Mouse (Mus musculus) limb, embryonic 13.5 days (tissue): Measurements from ENCODE around the gene Abca8a. TPM values are rescaled to one million over a fixed set of nuclear protein-coding genes. Genes with fewer than 3 reads are reported as not detected.
"Not testable (repeated sequence)": the region's sequence is repeated elsewhere in the genome, so short reads cannot be mapped to it uniquely, and the experiment has no call there.

ENCODE experiments used
- ATAC-seq: fragments of 200-750 bp; cut with Nextera tagmentation; 2 replicates; pipeline ENCODE4 v1.8.0; 2017; ENCODE audit warnings: low read depth, moderate number of reproducible peaks, moderate TSS enrichment; ENCODE audit not compliant: low FRiP score
- H3K27ac ChIP-seq: fragments of 300-500 bp; sonication (generic); 2 replicates; pipeline ENCODE4 v1.5.1; 2015; ENCODE audit warnings: inconsistent platforms, mild to moderate bottlenecking, moderate library complexity
- H3K27me3 ChIP-seq: fragments of 300-500 bp; sonication (generic); 2 replicates; pipeline ENCODE4 v1.6.1; 2015; ENCODE audit warnings: mild to moderate bottlenecking, inconsistent platforms
- H3K36me3 ChIP-seq: fragments of 300-500 bp; sonication (generic); 2 replicates; pipeline ENCODE4 v1.6.1; 2015; ENCODE audit warnings: inconsistent platforms, mild to moderate bottlenecking, moderate library complexity
- H3K4me1 ChIP-seq: fragments of 300-500 bp; sonication (generic); 2 replicates; pipeline ENCODE4 v1.6.1; 2015; ENCODE audit warnings: inconsistent platforms
- H3K4me2 ChIP-seq: fragments of 300-500 bp; sonication (generic); replicated peaks from 2 replicates; pipeline ENCODE4 v1.6.1; 2015; ENCODE audit warnings: inconsistent platforms, mild to moderate bottlenecking, moderate library complexity
- H3K4me3 ChIP-seq: fragments of 300-500 bp; sonication (generic); 2 replicates; pipeline ENCODE4 v1.5.1; 2015; ENCODE audit warnings: moderate library complexity, mild to moderate bottlenecking, inconsistent platforms
- H3K9ac ChIP-seq: fragments of 300-500 bp; sonication (generic); 2 replicates; pipeline ENCODE4 v1.6.1; 2015; ENCODE audit warnings: mild to moderate bottlenecking, inconsistent platforms
- H3K9me3 ChIP-seq: fragments of 300-500 bp; sonication (generic); 2 replicates; pipeline ENCODE4 v1.6.1; 2016; ENCODE audit warnings: inconsistent platforms
- WGBS: fragments of 180-500 bp; shearing (Covaris S2); methylation state at CpG from one replicate; pipeline ENCODE4 v1.1.7; 2015; 5-methylcytosine and 5-hydroxymethylcytosine counted together
- polyA plus RNA-seq: library from polyadenylated mRNA; unstranded; fragments of >200 nt; fragmentation: Nextera tagmentation; extraction: Ambion mirVana; gene quantifications from 2 replicates; pipeline ENCODE4 v1.2.1, GENCODE M21; 2015

The Abca8a gene
- polyA plus RNA-seq, 1 experiment from 2014 or later: 1.0 TPM

DNA sequence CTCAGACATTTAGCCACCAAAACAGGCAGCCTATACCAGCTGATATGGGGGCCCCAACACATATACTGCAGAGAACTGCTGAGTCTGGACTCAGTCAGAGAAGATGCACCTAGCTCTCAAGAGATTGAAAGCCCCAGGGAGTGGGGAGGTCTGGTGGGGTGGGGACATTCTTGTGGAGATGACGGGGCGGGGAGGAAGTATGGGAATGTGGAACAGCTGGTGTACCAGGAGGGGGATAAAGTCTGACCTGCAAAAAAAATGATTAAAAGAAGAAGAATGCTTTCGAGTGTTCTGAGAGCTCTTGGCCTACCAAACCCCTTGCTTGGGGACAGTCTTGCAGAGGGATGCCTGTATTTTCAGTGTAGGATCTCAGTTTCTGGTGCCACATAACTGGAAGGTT lies 42.1 kb downstream of the Abca8a start:
- no peaks in the 10 kb centered on the region for H3K9me3 ChIP-seq
- WGBS: 63% methylated on average over 3 of the region's 3 CpGs
- H3K36me3 ChIP-seq: no peaks in the 10 kb centered on the region
- H3K4me1 ChIP-seq: no peaks in the 10 kb centered on the region
- no peak overlapping the region for H3K27ac ChIP-seq
- no peak overlapping the region for H3K4me3 ChIP-seq
- H3K4me2 ChIP-seq: no peak overlapping the region
- H3K9ac ChIP-seq: no peak overlapping the region
- no peak for ATAC-seq
- H3K27me3 ChIP-seq: no peaks in the 10 kb centered on the region

DNA sequence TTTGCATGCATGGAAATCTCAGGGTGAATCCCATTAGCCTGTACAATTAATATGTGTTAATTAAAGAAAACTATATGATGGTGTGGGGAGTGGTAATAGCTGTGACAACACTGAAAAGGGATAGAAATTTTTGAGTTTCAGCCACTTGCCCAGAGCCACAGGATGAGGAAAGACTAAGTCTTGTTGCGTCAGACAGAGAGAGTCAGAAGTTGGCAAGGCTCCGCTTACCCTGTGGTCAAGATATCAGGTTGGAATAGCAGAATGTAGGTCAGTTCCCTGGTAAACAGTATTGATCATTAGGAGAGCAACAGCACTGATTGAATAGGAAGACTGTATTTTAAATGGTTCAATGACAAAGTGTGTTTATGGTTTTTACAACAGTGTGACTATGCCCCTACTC lies 58.0 kb downstream of the Abca8a start:
- Histone ChIP-seq H3K4me2 (no peak overlapping the region), H3K4me1 (no peaks in the 10 kb centered on the region), H3K27me3 (no peaks in the 10 kb centered on the region), H3K9me3 (no peaks in the 10 kb centered on the region), H3K36me3 (no peaks in the 10 kb centered on the region), H3K9ac (no peak overlapping the region), H3K4me3 (no peak overlapping the region), H3K27ac (no peak overlapping the region)
- no peak for ATAC-seq
- WGBS: 91% methylated on average over 2 of the region's 2 CpGs

DNA sequence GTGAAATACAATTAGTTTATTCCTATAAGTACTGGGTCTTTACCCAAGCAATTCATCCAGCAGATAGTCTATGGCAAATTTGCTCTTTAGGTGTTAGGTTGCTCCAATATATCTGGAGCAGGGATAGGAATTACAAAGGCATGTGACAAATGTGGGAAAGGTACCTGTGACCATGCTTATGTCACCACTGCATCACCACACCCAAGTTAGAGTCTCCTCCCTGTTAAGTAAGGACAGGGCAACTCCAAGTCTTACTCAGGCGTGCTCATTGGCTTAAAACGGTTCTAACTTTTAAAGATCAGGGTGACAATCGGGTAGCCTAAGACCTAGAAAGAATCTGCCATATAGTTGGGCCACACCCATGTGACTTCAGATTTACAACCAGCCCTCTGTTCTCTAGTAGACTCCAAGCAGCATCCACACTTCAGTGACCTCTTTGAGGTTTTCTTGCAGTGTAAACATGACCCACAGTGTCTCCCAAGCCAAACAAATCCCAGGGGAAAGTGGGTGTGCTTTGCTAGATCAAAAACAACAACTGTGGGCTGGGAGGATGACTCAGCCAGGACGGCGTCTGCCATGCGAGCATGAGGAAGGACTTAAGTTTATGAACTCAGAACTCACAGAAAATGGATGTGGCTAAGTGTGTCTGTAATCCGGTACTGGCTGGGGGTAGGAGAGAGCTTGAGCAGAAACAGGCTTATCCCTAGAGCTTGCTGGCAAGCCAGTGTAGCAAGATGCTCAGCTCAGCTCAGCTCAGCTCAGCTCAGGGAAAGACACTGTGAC lies 66.7 kb downstream of the Abca8a start:
- ATAC-seq: no peak
- H3K27ac ChIP-seq: no peak overlapping the region
- H3K27me3 ChIP-seq: no peaks in the 10 kb centered on the region
- no peaks in the 10 kb centered on the region for H3K36me3 ChIP-seq
- H3K4me2 ChIP-seq: no peak overlapping the region
- H3K9me3 ChIP-seq: no peaks in the 10 kb centered on the region
- H3K9ac ChIP-seq: no peak overlapping the region
- H3K4me3 ChIP-seq: no peak overlapping the region
- no peaks in the 10 kb centered on the region; the same call in 1 of the 2 replicates for H3K4me1 ChIP-seq
- 37% methylated on average over 7 of the region's 7 CpGs for WGBS

DNA sequence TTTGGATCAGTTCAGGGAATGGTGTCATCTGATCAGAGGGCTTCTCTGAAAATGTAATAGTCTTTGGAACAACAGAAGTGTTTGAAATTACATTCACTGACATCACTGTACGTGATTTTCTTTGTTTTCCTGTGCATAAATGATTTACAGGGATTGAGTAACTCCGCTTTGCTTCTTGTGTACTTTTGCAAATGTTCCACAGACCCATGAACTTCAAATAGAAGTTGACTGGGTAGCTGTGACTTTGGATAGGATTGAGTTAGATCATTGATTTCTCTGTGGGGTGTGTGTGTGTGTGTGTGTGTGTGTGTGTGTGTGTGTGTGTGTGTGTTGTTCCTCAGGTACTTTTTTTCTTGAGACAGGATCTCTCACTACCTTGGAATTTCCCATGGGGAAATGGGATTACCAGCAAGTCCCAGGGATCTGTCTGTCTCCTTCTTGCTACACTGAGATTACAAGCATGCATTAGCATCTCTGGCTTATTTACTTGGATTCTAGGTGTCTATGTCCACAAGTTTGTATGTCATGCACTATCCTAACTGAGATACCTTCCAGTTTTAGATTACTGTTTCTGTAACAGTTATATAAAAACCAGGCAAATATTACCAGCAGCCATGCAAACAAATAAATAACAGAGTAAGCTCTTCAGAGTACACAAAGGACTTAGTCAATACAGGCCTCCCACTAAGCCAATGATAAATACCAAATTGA lies 84.8 kb downstream of the Abca8a start:
- Histone ChIP-seq H3K9ac (no peak overlapping the region), H3K36me3 (no peaks in the 10 kb centered on the region), H3K4me2 (no peak overlapping the region), H3K27me3 (no peaks in the 10 kb centered on the region), H3K9me3 (no peaks in the 10 kb centered on the region), H3K4me1 (no peaks in the 10 kb centered on the region), H3K27ac (no peak overlapping the region), H3K4me3 (no peak overlapping the region)
- ATAC-seq: no peak
- WGBS: 70% methylated on average over 2 of the region's 2 CpGs

DNA sequence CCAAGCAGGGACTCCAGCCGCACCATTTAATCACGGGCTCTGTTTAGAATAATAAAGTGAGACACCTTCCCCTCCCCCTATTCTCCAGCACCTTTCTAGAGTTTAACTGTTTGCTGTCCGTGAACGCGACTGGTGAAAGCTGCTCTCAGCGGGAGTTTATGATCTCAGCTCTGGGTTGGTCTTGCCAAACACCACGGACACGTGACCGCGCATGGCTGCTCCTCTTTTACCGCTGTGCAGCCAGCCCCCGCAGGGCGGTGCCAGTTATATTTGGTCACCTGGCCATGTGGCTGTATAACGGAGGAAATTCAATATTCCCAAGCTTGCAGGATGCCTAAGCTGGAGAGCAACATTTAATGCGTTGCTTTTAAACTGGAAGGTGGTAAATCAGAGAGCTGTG lies 100.2 kb downstream of the Abca8a start, which contains the start of gene Abca8b:
TSS of gene Abca8b (minus strand) at position 222 of the 400 bp plus-strand sequence.
- Histone ChIP-seq H3K27me3 (no peaks in the 10 kb centered on the region), H3K36me3 (no peaks in the 10 kb centered on the region), H3K4me2 (peak within 1 kb of the TSS; percentile 71), H3K9ac (peak within 1 kb of the TSS; percentile 55), H3K4me3 (peak within 1 kb of the TSS; percentile 46), H3K4me1 (peaks cover 13% of the 10 kb centered on the region), H3K27ac (peak within 1 kb of the TSS; percentile 44; the same call in 1 of the 2 replicates), H3K9me3 (no peaks in the 10 kb centered on the region)
- peak; percentile 94 for ATAC-seq
- WGBS: under 1% methylated on average over 15 of the region's 15 CpGs

DNA sequence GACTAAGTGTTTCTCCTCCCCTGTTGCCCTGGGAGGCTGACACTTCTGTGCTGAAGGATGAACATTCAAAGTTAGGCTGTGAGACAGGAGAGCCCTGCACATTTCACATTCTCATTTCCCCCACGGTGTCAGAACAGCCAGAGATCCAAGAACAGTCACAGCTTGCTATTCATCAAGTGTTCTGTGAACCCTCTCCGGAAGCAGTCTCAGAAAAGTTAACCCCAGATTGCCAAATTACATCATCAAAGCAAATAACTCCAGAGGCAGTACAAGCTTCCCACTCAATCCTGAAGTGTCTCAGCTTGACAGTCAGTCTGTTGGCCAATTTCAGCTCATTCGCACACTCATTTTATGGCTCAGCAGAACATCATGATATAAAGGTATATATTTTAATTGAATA lies 100.8 kb downstream of the Abca8a start:
- ATAC-seq: peak; percentile 58; the same call in 1 of the 2 replicates

DNA sequence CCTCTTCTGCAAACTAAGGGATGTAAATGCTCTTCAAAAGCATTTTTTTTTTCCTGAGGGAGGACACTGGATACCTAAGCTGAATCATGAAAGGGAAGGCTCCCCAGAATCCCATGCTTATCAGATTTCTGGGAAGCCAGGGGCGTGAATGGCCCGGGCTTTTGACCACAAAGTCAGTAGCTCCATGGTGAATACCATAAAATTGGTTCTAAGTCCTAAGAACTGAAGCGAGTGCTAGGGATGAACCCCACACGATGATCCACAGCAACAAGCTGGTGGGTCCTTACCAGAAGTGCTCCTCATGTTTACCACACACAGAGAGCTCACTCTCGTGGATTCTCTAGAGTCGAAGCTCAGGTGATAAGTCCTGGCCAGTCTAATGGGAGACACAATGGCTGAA lies 101.8 kb downstream of the Abca8a start:
- H3K9me3 ChIP-seq: no peaks in the 10 kb centered on the region
- peaks cover 13% of the 10 kb centered on the region for H3K4me1 ChIP-seq
- H3K27ac ChIP-seq: no peak overlapping the region
- peak overlapping the region; percentile 71 for H3K4me2 ChIP-seq
- peak overlapping the region; percentile 39; the same call in 1 of the 2 replicates for H3K9ac ChIP-seq
- 35% methylated on average over 6 of the region's 6 CpGs for WGBS
- H3K4me3 ChIP-seq: peak overlapping the region; percentile 3; the same call in 1 of the 2 replicates
- no peaks in the 10 kb centered on the region for H3K36me3 ChIP-seq
- no peaks in the 10 kb centered on the region for H3K27me3 ChIP-seq
- no peak for ATAC-seq

More for the DNA sequence above, 100.8 kb downstream of the Abca8a start:
- no peaks in the 10 kb centered on the region for H3K27me3 ChIP-seq
- H3K9me3 ChIP-seq: no peaks in the 10 kb centered on the region
- peaks cover 13% of the 10 kb centered on the region for H3K4me1 ChIP-seq
- H3K36me3 ChIP-seq: no peaks in the 10 kb centered on the region
- peak overlapping the region; percentile 71 for H3K4me2 ChIP-seq
- peak overlapping the region; percentile 46 for H3K4me3 ChIP-seq
- 0% methylated on average over 3 of the region's 3 CpGs for WGBS
- 0 out of 2 replicates have a peak overlapping the region, but pooled peaks have one; percentile 39 for H3K27ac ChIP-seq
- H3K9ac ChIP-seq: no peak overlapping the region

DNA sequence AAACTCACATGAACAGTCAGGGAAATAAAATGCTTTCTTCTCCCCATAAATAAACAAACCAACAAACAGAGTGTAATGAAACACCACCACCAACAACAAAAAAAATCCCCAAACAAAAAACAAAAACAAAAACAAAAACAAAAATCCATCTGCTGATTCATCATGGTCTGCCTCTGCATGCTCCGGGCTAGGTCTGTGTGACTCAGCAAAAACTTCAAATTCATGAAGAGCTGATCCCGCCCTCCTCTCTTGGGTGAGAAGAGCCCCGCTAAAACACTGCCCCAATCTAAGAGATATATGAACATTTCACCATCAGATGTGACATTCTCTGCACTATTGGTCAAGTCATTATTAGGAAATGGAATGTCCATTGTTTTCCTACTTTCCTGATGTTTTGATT lies 104.5 kb downstream of the Abca8a start:
- peaks cover 23% of the 10 kb centered on the region for H3K4me1 ChIP-seq
- ATAC-seq: no peak
- no peaks in the 10 kb centered on the region for H3K36me3 ChIP-seq
- WGBS: 75% methylated on average over 3 of the region's 3 CpGs
- no peaks in the 10 kb centered on the region for H3K27me3 ChIP-seq
- no peak overlapping the region for H3K4me3 ChIP-seq
- no peak overlapping the region for H3K4me2 ChIP-seq
- H3K9ac ChIP-seq: no peak overlapping the region
- no peaks in the 10 kb centered on the region for H3K9me3 ChIP-seq
- no peak overlapping the region for H3K27ac ChIP-seq

DNA sequence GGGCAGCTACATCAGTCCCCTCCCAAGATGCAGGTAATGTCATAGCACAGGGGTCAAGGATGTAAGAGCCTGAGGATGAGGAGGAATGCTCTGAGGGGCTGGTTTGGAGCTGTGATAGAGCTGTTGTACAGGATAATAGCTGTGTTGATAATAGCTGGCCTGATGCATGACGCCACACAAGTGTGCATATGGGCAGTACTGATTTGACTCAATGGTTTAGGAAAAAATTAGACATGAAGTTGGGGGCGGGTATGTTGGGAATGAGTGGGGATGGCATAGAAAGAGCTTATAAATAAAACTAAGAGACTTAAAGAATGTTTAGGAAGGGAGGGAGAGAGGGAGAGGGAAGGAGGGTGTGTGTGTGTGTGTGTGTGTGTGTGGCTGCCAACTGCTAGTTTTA lies 105.5 kb downstream of the Abca8a start:
- H3K36me3 ChIP-seq: no peaks in the 10 kb centered on the region
- H3K27me3 ChIP-seq: no peaks in the 10 kb centered on the region
- no peak for ATAC-seq
- H3K4me2 ChIP-seq: no peak overlapping the region
- H3K27ac ChIP-seq: no peak overlapping the region
- WGBS: 88% methylated on average over 2 of the region's 2 CpGs
- no peak overlapping the region for H3K9ac ChIP-seq
- no peak overlapping the region for H3K4me3 ChIP-seq
- peaks cover 23% of the 10 kb centered on the region for H3K4me1 ChIP-seq
- H3K9me3 ChIP-seq: no peaks in the 10 kb centered on the region

DNA sequence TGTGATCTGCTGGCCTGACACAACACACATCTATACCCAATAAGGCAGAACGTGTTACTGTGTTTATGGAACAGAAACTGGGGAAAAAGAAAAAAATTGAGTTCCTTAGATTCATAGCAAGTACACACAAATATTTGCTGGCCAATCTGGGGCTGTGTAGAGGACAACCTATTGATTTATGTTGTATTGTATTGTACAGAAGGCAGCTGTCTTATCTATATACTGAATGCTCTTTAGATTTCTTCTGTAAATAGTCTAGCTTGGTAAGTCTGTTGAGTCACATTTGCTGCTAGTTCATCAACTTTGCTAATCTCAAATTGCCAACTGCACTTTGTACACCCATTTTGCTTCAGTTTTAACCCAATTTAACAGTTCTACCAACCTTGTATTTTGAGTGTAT lies 107.6 kb downstream of the Abca8a start:
- Histone ChIP-seq H3K4me3 (no peak overlapping the region), H3K27me3 (no peaks in the 10 kb centered on the region), H3K9me3 (no peaks in the 10 kb centered on the region), H3K27ac (no peak overlapping the region), H3K9ac (no peak overlapping the region), H3K4me1 (peaks cover 11% of the 10 kb centered on the region), H3K4me2 (no peak overlapping the region), H3K36me3 (no peaks in the 10 kb centered on the region)
- ATAC-seq: no peak
- 59% methylated on average over 1 of the region's 1 CpGs for WGBS

DNA sequence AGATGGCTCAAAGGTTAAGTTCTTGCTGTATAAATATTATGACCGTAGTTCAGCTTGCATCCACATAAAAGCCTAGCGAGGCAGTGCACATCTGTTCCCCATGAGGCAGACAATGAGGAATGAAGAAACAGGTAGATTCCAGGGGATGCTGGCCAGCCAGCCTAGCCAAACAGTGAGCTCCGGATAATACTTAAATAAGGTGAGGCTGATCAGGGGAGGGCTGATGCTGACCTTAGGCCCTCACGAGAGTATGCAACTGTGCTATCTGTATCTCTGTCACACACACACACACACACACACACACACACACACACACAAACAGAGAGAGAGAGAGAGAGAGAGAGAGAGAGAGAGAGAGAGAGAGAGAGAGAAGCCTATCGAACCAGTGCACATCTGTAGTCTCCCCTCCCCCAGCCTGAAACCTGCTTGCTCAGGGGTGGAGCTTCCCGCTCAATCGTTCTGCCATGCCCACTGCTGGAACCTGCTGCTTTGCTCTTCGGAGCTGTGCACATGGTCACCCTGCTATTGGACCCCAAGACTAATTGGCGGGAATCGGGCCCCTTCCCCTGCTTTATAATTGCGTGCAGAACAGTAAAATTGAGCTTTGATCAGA lies 108.2 kb downstream of the Abca8a start:
- not testable (repeated sequence) for H3K27me3 ChIP-seq, H3K27ac ChIP-seq, H3K4me3 ChIP-seq, H3K36me3 ChIP-seq, ATAC-seq, H3K9me3 ChIP-seq, H3K9ac ChIP-seq
- WGBS: 18% methylated on average over 11 of the region's 11 CpGs
- H3K4me1 ChIP-seq: peaks cover 11% of the 10 kb centered on the region
- peak overlapping the region; percentile 44 for H3K4me2 ChIP-seq

DNA sequence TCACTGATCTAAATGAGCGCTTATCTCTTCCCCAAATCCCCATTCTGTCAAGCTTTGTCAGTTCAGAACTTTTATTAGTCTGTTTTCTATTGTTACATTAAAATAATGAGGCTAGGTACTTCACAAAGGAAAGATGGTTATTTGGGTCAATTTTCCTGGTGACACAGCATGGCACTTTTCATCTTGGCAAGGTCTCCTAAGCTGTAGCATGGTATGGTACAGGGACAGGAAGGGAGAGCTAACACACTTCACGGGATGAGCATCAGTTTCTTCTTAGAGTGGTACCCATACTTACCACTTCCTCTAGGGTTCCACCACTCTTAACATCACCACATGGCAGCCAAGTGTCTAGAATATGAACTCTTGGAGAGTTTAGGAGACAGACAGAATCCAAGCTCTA lies 113.9 kb downstream of the Abca8a start:
- WGBS: 93% methylated on average over 2 of the region's 2 CpGs
- Histone ChIP-seq H3K27me3 (no peaks in the 10 kb centered on the region), H3K4me1 (peaks cover 3% of the 10 kb centered on the region), H3K9ac (no peak overlapping the region), H3K36me3 (peaks cover 7% of the 10 kb centered on the region; the same call in 1 of the 2 replicates), H3K9me3 (no peaks in the 10 kb centered on the region), H3K4me3 (no peak overlapping the region), H3K27ac (no peak overlapping the region), H3K4me2 (no peak overlapping the region)
- no peak for ATAC-seq
